8 mouse cellular contexts compared by ENCODE assay signal in genomic region chr2:6322376-6322901, GRCm38 (mm10). TPM values are rescaled to one million over a fixed set of nuclear protein-coding genes. Genes with fewer than 3 reads are reported as not detected.
A peak's percentile ranks its signal among the peaks of the same experiment; 100 is the strongest.
DNase-seq lines count a peak whose midpoint lies in the region; ATAC-seq lines count a peak whose summit lies in the region.

Gene Usp6nl (plus strand): TSS chr2:6322667.

- ATAC-seq in intestine, embryonic 14.5 days (replicated peaks; ENCODE audit: low FRiP score, low TSS enrichment, low read depth): peak; percentile 92
- peak; percentile 82 for ATAC-seq in megakaryocyte-erythroid progenitor cell, adult 5-6 weeks (replicated peaks; ENCODE audit: low FRiP score, low TSS enrichment, poor library complexity, severe bottlenecking)

- H3K9me3 ChIP-seq in intestine, embryonic 14.5 days (ENCODE audit: control insufficient read depth, low read length): no peaks in the 10 kb centered on the region

- H3K27ac ChIP-seq in intestine, embryonic 14.5 days (ENCODE audit: low read depth): peak within 1 kb of the TSS; percentile 98

- H3K4me3 ChIP-seq in intestine, embryonic 14.5 days (ENCODE audit: low read depth, low read length): peak within 1 kb of the TSS; percentile 87

- intact Hi-C loops in gastrocnemius, postnatal 14 days (cut with DNase I; ENCODE audit: low total_unique reads): loop anchor here (10.0 kb wide), 1 partner anchor 108 kb away; the partner anchor contains the start of gene Echdc3
- intact Hi-C loops in left cerebral cortex, postnatal 14 days (cut with DNase I): loop anchor here (2.0 to 5.0 kb wide), 3 partner anchors 65 to 100 kb away; no protein-coding TSS in a partner anchor

- H3K27me3 ChIP-seq in intestine, embryonic 14.5 days (replicated peaks; ENCODE audit: control insufficient read depth, insufficient read depth, low read length): no peaks in the 10 kb centered on the region

- H3K36me3 ChIP-seq in intestine, embryonic 14.5 days (ENCODE audit: control insufficient read depth, insufficient read depth, low read length): no peaks in the 10 kb centered on the region

- WGBS in intestine, embryonic 14.5 days: under 1% methylated on average over 73 of the region's 75 CpGs

- peaks cover 23% of the 10 kb centered on the region for H3K4me1 ChIP-seq in intestine, embryonic 14.5 days (replicated peaks; ENCODE audit: control insufficient read depth, insufficient read depth, low read length)

- H3K4me2 ChIP-seq in intestine, embryonic 14.5 days (ENCODE audit: low read length): peak within 1 kb of the TSS; percentile 74

- peak; percentile 94 to 97 for DNase-seq in adrenal gland, adult (ENCODE audit: inconsistent age in 2 of 2, low spot score in 1 of 2)
- peak; percentile 80 for DNase-seq in embryo, embryonic 10.5 days (ENCODE audit: low spot score)
- DNase-seq in gastrocnemius, postnatal 14 days: peak; percentile 91
- DNase-seq in intestine, embryonic 14.5 days (ENCODE audit: low spot score): peak; percentile 91
- DNase-seq in left cerebral cortex, postnatal 14 days (ENCODE audit: low spot score in 2 of 2): peak; percentile 52 to 80
- peak; percentile 78 for DNase-seq in right cerebral cortex, postnatal 14 days
- peak; percentile 93 for DNase-seq in urinary bladder, postnatal 25 days (ENCODE audit: low spot score)

- peak within 1 kb of the TSS; percentile 98 for H3K9ac ChIP-seq in intestine, embryonic 14.5 days (ENCODE audit: low read length)

RNA-seq across cellular contexts. Expression of gene Usp6nl, which starts in this region (rescaled TPM):
- 1 to 10 TPM; 5.7 to 7.6 TPM for total RNA-seq in gastrocnemius, postnatal 14 days (2021)
- polyA plus RNA-seq in intestine, embryonic 14.5 days (2014; fragmentation: Nextera tagmentation; extraction: Ambion mirVana): 14.1 and 14.4 TPM in 2 replicates
- 10 to 100 TPM; 26.2 to 27.2 TPM for total RNA-seq in left cerebral cortex, postnatal 14 days (2021)
- 38.6 and 43.4 TPM in 2 replicates for total RNA-seq in megakaryocyte-erythroid progenitor cell, adult 5-6 weeks (2014; fragmentation: Nextera tagmentation)
- total RNA-seq in megakaryocyte-erythroid progenitor cell, adult 5-6 weeks (2017): 31.8 and 53.7 TPM in 2 replicates

Comparison
In these comparisons a context has a peak if more than half of its experiments do, and no peak if none do; other contexts are left out.
1. Peak in every context shown above with its lines: DNase-seq, ATAC-seq, H3K4me3 ChIP-seq and H3K27ac ChIP-seq.